16 mouse cellular contexts compared by ENCODE assay signal in the genomic region with DNA sequence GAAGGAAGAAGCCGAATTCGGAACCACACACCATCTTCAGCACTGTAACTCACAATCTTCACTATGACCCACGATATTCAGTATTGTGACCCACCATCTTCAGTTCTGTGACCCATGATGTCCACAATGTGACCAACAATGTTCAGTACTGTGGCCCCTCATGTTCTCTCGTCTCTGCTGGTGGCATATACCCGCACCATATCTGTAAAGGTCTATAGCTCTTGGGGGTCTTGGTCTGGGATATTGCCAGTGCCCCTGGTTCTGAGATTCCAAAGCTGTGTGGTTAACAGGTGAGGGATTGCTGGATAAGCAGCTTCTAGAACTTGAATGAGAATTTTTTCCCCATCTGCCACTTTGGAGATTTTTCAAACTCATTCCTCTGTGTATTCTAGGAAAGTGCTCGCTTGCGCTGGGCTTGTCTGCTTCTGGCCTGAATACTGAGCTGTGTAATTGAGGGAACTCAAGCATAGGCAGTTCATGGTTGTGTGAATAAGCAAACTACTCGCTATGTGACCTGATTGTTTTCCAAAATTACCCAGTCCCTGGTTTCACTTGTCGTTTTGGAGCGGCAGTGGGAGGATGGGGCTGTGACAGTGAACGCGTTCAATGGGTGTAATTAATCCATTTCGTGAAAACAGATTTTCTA.
A peak's percentile ranks its signal among the peaks of the same experiment; 100 is the strongest.
DNase-seq lines count a peak whose midpoint lies in the region; ATAC-seq and TF ChIP-seq lines count a peak whose summit lies in the region.
"Had no signal": no experiment of that assay in that cellular context is flagged by ENCODE, and none has a peak within 500 bp of the region (broad histone marks: within the 10 kb centered on the region; RNA-seq: fewer than 3 reads in every experiment).

No protein-coding gene starts in this region.

- DNase-seq in forebrain, embryonic 10.5 days (ENCODE audit: extremely low spot score, low spot score) = no peak
- DNase-seq in kidney, postnatal 0 days (ENCODE audit: low spot score) = peak; percentile 14
- DNase-seq in kidney, postnatal 10 days = no peak
- DNase-seq in cerebellum, adult 11 months = peak; percentile 8
- no peak for DNase-seq in urinary bladder, postnatal 25 days (ENCODE audit: low spot score)
- no peak for DNase-seq in urinary bladder, adult 2 months (ENCODE audit: low spot score)
- DNase-seq: gastrocnemius, postnatal 10 days; heart, postnatal 4 days had no signal

- TF ChIP-seq CTCF in kidney, postnatal 0 days (IDR thresholded peaks at IDR 0.05; ENCODE audit: low read depth) = no peak

- H3K4me2 ChIP-seq in forebrain, embryonic 13.5 days = no peak overlapping the region
- H3K4me2 ChIP-seq in kidney, postnatal 0 days (ENCODE audit: low read length) = no peak overlapping the region
- H3K4me2 ChIP-seq in forebrain, embryonic 16.5 days (ENCODE audit: low read length) = peak overlapping the region; percentile 13; the same call in 1 of the 2 replicates
- H3K4me2 ChIP-seq: heart, embryonic 12.5 days; liver, embryonic 15.5 days; stomach, embryonic 15.5 days had no signal

- 70% methylated on average over 13 of the region's 13 CpGs for WGBS in forebrain, embryonic 13.5 days
- WGBS in forebrain, embryonic 10.5 days = 88% methylated on average over 13 of the region's 13 CpGs
- WGBS in kidney, postnatal 0 days = 70% methylated on average over 13 of the region's 13 CpGs
- WGBS in forebrain, embryonic 16.5 days = 55% methylated on average over 13 of the region's 13 CpGs

- no peak overlapping the region for H3K27ac ChIP-seq in forebrain, embryonic 13.5 days
- no peak overlapping the region for H3K27ac ChIP-seq in forebrain, embryonic 10.5 days
- H3K27ac ChIP-seq in kidney, postnatal 0 days = no peak overlapping the region
- no peak overlapping the region for H3K27ac ChIP-seq in forebrain, embryonic 16.5 days (ENCODE audit: low read length)
- H3K27ac ChIP-seq: liver, embryonic 15.5 days; midbrain, embryonic 10.5 days; stomach, embryonic 15.5 days had no signal

- no peak overlapping the region for H3K9ac ChIP-seq in forebrain, embryonic 13.5 days
- H3K9ac ChIP-seq in kidney, postnatal 0 days (ENCODE audit: low read depth, low read length) = no peak overlapping the region
- H3K9ac ChIP-seq in forebrain, embryonic 16.5 days (replicated peaks; ENCODE audit: low read depth, low read length) = no peak overlapping the region
- H3K9ac ChIP-seq: heart, embryonic 12.5 days; liver, embryonic 15.5 days; stomach, embryonic 15.5 days had no signal

- H3K4me3 ChIP-seq in forebrain, embryonic 13.5 days = no peak overlapping the region
- H3K4me3 ChIP-seq in forebrain, embryonic 10.5 days = no peak overlapping the region
- no peak overlapping the region for H3K4me3 ChIP-seq in kidney, postnatal 0 days (replicated peaks; ENCODE audit: low read depth, low read length)
- no peak overlapping the region for H3K4me3 ChIP-seq in forebrain, embryonic 16.5 days (replicated peaks; ENCODE audit: low read length)
- H3K4me3 ChIP-seq: heart, embryonic 12.5 days; liver, embryonic 15.5 days; midbrain, embryonic 10.5 days; stomach, embryonic 15.5 days had no signal

- H3K4me1 ChIP-seq in forebrain, embryonic 13.5 days = no peaks in the 10 kb centered on the region
- no peaks in the 10 kb centered on the region for H3K4me1 ChIP-seq in forebrain, embryonic 10.5 days
- H3K4me1 ChIP-seq in kidney, postnatal 0 days (replicated peaks; ENCODE audit: insufficient read depth, low read length) = no peaks in the 10 kb centered on the region
- H3K4me1 ChIP-seq in forebrain, embryonic 16.5 days (replicated peaks; ENCODE audit: control insufficient read depth, insufficient read depth, low read length) = peaks cover 7% of the 10 kb centered on the region; the same call in 1 of the 2 replicates
- H3K4me1 ChIP-seq: heart, embryonic 12.5 days; liver, embryonic 15.5 days; midbrain, embryonic 10.5 days; stomach, embryonic 15.5 days had no signal

- no peaks in the 10 kb centered on the region for H3K9me3 ChIP-seq in forebrain, embryonic 13.5 days (replicated peaks)
- H3K9me3 ChIP-seq in forebrain, embryonic 10.5 days = no peaks in the 10 kb centered on the region
- H3K9me3 ChIP-seq in kidney, postnatal 0 days (replicated peaks; ENCODE audit: low read length) = no peaks in the 10 kb centered on the region
- no peaks in the 10 kb centered on the region for H3K9me3 ChIP-seq in forebrain, embryonic 16.5 days (ENCODE audit: control insufficient read depth, low read length)
- H3K9me3 ChIP-seq: heart, embryonic 12.5 days; liver, embryonic 15.5 days; midbrain, embryonic 10.5 days; stomach, embryonic 15.5 days had no signal

- no peaks in the 10 kb centered on the region for H3K27me3 ChIP-seq in forebrain, embryonic 13.5 days
- H3K27me3 ChIP-seq in forebrain, embryonic 10.5 days (ENCODE audit: poor library complexity, severe bottlenecking) = no peaks in the 10 kb centered on the region
- no peaks in the 10 kb centered on the region for H3K27me3 ChIP-seq in kidney, postnatal 0 days (ENCODE audit: insufficient read depth, low read length)
- no peaks in the 10 kb centered on the region for H3K27me3 ChIP-seq in forebrain, embryonic 16.5 days (replicated peaks; ENCODE audit: control insufficient read depth, insufficient read depth, low read length)
- H3K27me3 ChIP-seq: heart, embryonic 12.5 days; liver, embryonic 15.5 days; stomach, embryonic 15.5 days had no signal

- no peaks in the 10 kb centered on the region for H3K36me3 ChIP-seq in forebrain, embryonic 13.5 days (ENCODE audit: poor library complexity, severe bottlenecking)
- no peaks in the 10 kb centered on the region for H3K36me3 ChIP-seq in forebrain, embryonic 10.5 days (replicated peaks)
- H3K36me3 ChIP-seq in kidney, postnatal 0 days (ENCODE audit: insufficient read depth, low read length) = no peaks in the 10 kb centered on the region
- H3K36me3 ChIP-seq in forebrain, embryonic 16.5 days (ENCODE audit: control insufficient read depth, insufficient read depth) = no peaks in the 10 kb centered on the region
- H3K36me3 ChIP-seq: heart, embryonic 12.5 days; liver, embryonic 15.5 days; midbrain, embryonic 10.5 days; stomach, embryonic 15.5 days had no signal

- peak; percentile 84 for ATAC-seq in forebrain, embryonic 13.5 days
- ATAC-seq in kidney, postnatal 0 days (replicated peaks; ENCODE audit: low FRiP score, low read depth) = no peak
- ATAC-seq in forebrain, embryonic 16.5 days = peak; percentile 90
- ATAC-seq: intestine, postnatal 0 days; Patski had no signal

Comparison
In these comparisons a context has a peak if more than half of its experiments do, and no peak if none do; other contexts are left out.
1. DNase-seq: peak in kidney, postnatal 0 days (single experiment) and cerebellum, adult 11 months (single experiment); none in forebrain, embryonic 10.5 days (single experiment), kidney, postnatal 10 days (single experiment), urinary bladder, postnatal 25 days (single experiment) and urinary bladder, adult 2 months (single experiment).